Mouse (Mus musculus) spleen, postnatal 14 days (tissue): ENCODE measurements around the gene Fam120a.
A peak's percentile ranks its signal among the peaks of the same experiment; 100 is the strongest.

Source experiments
- DNase-seq, 2 experiments: peaks; one replicate each; pipeline ENCODE4 v3.0.0; 2021 to 2022; ENCODE audit warnings: low spot score in 2 of 2

Gene Fam120a

DNA sequence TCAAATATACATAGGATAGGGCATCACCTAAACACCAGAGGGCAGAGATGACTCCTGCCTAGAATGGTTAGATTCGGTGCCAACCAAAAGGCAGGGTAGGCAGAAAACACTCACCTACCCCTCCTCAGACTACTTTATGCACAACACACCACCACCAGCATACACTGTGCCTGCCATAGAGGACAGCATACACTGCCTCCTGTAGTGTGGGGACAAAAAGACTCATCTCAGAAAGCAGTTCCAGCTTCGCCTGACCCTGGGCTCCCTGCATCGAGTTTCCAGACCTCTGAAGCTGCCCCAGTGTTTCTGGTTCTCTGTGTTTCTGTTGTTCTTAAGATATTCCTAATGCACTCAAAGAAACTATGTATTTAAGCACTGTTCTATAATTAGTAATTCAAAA is 54.7 kb downstream of the Fam120a start:
- DNase-seq: no peak

DNA sequence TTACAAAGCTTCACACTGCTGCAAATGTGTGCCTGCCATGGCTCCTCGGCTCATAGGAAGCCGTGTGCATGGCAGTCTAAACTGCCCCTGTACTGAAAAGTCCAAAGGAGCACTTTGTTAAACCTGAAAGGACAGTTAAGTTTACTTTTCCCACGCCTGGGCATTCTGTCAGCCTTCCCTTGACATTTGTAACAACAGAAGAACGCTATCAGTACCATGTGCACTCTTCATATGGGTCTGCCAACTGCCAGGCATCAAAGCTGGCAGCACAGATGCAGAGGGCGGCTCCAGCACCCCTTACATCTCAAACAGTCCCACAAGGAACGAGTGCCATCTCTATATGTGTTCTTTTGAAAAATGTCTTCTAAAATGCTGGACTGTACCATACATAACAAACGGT is 56.4 kb downstream of the Fam120a start:
- no peak for DNase-seq

DNA sequence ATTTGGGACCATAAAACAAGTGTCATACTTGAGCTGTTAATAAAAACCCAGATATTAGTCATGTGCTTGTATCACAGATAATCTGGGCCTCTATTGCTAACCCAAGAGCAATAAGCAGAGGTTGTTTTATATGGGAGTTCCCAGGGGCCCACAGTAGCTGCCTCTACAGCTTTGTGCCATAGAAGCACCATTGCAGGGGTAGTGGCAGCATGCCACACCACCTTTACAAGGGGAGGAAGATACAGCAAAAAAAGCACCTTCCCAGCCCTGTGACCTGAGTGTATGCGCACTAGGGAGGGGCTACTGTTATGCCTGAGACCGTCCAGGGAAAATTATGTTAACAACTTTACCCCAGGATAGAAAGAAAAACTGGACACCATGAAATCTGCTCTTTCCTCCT is 62.4 kb downstream of the Fam120a start:
- no peak for DNase-seq

DNA sequence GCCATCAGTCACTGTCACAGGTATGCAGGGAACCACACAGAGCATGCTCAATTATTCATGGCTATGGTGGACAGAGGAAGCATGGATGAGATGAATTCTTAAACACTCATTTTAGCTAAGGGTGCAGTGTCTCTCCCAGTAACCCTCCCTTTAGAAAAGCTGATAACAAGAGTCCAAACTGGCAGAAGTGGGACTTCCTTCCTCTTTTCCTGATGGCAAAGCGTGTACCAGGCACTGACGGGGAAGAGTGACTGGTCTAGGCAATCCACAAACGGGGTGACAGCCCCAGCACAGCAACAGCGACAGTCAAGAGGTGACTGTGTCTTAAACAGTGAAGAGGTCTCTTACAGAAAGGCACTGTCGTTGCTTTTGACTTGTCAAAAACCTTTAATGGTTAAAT is 72.4 kb downstream of the Fam120a start:
- no peak for DNase-seq

DNA sequence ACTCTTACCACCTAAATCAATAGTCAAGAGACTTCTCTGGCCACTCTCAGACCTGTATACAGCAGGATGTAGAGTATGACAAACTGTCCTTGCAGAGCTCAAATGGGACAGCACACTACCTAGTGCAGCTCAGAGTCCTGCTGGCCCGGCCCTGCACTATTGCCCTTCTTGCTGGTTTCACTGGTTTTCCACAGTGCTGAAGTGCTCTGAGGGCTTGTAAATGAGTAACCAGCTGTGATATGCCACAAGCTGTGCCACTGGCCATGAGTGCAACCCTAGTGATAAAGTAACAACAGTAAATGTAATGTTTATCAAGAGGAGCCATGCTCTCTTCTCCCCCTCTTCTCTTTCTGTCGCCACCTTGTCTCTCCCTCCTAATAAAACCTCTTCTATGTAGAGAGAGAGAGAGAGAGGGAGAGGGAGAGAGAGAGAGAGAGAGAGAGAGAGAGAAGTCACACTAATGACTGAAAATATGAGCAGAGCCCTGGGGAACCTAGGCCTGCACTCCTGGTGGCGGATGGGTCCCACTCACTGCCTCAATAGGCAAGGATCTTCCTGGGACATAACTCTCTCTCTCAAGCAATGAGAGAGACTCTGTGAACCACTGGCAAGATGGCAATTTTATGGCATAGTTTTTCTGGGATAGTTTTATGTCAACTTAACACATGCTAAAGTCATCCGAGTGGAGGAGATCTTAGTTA is 77.4 kb downstream of the Fam120a start:
- DNase-seq: no peak

DNA sequence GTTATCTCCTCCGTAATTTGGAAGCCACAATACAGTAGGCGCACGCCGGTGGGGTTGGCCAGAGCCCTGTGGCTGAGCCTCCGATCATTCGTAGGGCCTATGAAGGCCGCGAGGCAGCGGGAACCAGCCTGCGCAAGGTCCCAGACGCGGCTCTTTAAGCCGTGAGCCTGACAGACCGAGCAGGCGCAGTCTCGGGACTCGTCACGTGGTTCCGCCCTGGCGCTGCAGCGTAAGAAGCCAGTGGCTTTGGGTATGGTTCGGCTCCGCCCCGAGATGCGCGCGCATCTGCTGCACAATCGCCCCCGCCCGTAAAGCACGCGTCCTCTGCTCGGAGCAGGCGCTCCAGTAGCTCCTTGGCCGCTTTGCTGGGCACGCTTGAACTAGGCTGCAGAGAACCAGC is 89.3 kb downstream of the Fam120a start:
- peak; percentile 94 to 97 for DNase-seq

DNA sequence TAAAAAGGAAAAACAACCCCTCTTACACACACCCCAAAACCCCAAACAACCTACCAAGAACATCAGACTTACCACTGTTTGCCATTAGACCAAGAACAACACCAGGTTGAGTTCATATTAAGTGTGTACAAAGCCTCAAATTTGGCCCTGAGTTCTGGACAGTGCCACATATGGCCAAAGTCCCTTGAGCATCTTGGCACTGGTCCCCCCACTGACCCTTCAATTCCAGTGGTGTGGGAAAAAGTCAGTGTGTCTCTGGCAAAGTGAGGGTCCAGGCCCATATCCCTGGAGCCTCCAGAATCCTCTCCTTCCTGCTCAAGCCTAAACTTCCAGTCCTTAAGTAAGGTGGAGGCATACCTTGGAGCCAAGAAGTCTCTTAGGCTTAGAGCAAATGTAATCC is 90.0 kb downstream of the Fam120a start:
- DNase-seq: no peak

DNA sequence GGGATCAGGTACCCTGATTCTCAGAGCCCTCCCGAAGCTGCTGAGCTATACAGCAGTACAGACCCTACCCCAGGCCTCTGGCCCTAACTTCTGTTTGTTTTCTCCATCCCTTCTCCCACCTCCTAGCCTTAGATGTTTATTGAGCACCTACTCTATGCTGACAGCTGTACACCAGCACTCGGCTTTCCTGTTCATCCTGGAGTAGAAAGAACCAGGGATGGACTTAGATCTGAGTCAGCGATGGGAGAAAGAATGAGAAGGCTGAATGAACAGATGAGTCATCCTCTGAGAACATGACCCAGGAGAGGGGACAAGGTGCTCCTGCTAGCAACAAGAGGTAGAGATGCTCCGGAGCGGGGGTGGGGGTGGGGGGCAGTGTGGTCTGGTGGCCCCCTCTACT is 95.1 kb downstream of the Fam120a start:
- no peak for DNase-seq

DNA sequence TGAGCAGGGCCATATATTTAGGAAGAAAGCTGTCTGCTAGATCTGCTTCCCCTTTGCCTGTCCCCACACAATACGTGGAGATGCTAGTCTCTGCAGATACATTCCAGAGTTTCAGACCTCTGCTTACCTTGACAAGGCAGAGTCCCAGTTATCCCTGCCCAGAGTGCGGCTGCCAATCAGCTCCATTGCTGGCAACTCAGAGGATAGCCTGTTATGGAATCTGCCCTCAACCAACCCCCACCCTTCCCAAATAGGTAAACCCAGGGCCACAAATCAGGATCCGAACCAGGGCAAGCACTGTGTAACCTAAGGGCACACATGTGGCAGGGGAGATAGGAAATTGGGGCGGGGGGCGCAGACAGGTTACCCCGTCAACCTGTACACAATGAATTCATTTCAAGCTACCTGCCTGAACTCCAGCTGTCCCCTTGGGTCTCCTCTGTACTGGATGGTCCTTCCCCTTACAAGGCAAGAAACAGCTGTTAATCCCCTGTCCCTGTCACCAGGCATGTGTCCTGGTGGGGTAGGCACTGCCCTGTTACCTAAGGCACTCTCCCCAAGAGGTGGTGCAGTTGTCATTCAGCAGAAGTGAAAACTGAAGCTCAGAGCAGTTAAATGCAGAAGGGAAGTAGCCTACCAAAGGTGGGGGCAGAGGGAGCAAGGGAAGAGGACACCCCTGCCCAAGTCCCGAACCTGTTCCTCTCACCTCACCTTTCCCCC is 95.8 kb downstream of the Fam120a start:
- DNase-seq: no peak

DNA sequence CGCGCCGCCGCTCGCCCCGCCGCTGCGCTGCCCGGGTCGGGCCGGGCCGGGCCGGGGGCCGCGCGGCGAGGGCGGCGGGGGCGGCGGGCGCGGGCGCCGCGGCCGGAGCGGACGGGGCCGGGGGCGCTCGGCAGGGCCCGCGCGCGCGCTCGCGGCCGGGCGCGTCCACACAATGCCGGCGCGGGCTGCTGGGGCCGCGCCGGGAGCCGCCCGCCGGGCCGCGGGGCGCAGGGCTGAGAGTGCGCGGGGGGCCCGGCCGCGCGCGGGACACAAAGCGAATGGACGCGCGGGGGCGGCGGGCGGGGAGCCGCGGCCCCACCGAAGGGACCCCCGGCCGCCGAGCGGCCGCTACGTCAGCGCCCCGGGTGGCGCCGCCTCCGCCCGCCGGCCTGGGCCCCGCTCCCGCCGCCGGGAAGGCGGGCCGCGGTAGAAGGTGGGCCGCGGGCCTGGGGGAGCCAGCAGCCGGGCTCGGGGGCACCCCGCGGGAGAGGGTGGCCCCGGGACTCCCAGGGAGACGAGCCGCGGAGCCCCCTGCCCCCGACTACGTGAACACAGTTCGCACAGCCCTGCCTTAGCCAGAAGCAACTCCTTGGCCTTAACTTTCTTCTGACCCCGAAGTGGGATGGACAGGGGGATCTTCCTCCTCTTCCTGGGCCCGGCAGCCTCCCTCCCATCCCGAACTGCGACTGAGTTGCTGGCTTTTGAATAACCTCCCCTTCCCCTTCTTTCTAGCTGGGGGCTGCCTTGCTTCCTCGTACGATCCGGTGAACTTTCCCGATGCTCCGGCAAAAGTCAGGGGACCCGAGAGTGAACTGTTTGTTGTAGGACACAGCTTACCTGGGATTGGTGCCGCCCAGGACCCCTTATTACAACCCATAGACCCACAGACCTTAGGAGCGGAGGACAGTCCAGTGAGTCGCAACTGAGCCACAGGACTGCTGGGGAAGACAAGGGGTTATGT is 96.8 kb downstream of the Fam120a start, which contains the start of gene Phf2:
Phf2 (minus strand) TSS at position 349 of the 961 bp plus-strand sequence.
- no peak for DNase-seq

DNA sequence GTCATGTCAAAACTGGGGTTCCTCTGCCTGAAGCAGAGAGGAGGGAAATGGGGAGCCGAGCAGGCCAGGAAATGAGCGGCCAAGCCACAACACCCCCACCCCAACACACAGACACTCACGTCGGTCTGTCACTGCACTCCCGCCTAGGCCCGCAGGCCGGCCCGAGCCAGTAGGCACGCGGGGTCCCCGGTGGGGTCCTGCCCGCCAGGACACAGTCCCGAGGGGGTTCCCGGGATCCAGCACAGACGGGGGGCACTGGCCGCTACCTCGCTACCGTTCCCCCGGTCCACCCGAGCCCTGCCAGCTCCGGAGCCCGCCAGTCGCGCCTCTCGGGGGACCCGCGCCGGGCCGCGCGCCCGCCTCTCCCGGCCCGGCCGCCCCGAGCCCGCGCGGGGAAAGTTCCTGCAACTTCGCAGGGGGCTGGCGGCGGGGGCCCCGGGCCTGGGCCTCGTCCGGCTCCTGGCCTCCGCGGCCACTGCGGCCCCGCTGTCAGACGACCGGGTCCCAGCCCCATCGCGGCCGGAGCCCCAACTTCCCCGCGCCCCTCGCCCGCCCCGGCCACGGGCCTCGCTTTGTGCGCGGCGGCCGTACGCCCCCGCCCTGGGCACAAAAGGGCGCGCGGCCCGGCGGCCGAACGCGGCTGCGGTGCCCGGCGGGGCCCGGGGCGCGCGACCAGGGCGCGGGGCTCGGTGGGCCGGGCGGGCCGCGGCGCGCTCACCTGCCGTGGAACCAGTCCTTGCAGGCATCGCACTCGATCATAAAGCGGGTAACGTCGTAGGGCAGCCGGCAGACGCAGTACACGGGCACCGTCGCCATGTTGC is 97.7 kb downstream of the Fam120a start:
- peak; percentile 29 to 40 for DNase-seq

DNA sequence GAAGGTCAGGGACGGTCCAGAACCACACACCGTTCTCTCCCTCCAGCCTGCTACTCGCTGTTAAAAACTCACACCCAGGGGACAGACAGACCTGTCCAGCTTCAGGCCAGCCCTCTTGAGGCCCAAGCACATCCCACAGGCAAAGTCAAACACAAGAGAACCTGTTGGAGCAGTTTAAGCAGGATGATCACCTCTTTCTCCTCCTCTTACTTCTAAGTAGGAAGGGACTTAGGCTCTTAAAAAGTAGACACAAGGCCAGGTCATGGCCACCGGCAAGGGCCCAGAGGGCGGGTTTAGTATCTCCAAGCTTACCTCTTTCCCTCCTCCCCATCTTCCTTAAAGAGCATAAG is 98.2 kb downstream of the Fam120a start:
- no peak for DNase-seq

DNA sequence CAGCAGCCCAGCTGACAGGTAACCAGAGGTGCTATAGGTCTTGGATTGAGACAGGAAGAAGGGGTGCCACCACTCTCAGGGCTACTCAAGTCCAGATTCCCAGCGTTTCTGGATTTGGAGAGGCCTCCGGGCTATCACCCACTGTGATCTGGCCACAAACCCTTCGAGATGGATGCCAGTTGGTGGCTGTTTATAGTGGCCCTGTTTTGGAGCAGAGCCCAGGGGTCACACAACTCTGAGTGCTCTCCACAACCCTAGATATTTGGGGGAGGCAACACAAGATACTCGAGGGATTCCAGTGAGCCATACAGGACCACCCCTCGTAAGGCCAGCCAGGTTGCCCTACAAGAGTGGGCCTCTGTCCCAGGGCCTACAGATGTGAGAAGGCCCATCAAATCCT is 98.7 kb downstream of the Fam120a start:
- no peak for DNase-seq

DNA sequence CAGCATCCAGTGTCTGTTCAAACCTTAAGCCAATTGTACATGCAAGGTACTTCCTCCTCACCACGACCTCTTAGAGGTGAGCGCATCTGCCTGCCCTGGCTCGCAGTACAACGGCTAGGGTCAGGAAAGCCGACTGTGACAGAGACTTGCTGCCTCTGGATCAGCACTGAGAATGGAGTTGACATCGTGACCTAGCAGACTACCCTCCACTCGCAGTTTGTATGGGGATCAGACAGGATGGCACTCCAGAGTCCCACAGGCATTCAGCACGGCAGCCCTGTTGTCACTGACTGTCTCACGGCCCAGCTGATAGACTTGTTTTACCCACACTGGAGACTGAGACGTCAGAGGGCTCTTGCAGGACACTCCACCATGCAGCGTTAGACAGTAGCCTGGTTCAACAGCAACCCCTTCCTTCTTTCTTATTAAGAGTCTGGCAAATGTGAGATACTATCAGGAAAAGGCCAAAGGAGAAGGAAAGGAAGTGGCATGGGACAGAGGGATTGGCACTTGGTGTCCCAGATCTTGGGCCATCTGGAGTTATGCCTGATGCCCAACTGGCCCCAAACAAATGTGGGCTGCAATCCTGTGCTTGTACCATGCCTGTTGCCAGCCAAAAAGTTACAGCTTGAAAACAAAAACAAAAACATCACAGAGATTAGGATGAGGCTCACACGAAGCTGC is 103.0 kb downstream of the Fam120a start:
- no peak for DNase-seq

DNA sequence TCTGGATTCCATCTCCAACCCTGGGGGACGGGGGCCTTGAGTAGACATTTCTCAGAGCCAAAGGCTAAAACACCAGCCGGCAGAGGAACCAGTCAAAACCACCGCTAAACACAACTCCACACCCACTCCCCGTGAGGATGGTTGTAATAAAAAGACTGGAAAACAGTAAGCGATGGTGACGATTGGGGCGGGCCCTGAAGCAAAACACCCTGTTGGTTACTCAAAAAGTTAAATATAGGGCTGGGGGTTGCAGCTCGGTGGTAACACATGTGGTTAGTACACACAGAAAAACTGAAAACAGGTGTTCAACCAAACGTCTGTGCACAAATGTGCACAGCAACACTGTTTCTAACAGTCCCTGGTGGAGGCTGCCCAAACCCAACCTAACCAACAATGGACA is 104.3 kb downstream of the Fam120a start:
- DNase-seq: no peak

DNA sequence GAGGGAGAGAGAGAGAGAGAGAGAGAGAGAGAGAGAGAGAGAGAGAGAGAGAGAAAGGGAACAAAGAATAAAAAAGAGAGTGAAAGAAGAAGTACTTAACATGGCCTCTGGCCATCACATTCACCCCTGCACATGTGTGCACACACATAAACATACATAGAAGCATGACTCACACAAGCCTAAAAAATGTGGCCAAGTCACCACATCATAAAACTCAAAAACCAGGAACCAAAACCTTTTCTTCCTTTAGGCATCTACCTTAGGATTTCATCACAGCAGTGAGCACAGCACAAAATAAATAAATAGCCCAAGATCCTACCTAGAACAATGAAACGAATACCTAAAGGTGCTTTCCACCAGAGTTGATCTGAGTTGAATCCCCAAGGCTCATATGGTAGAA is 105.9 kb downstream of the Fam120a start:
- DNase-seq: no peak

DNA sequence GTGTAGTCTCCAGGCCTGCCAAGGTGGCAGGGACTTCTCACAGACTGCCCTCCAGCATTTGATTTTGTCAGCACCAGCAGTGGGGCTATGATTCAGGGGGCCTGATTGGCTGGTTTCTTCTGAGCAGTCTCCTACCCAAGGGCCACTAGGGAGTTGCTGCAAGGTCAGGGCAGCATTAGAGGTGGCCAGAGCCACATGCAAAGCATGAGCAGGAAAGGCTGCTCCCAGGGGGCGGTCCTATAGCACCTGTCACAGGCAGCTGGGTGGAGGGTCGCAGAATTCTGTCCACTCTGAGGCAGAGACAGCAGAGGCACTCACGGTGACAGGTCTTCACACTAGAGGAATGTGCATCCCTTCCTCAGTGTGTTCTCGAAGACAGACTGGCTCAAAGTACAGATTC is 109.0 kb downstream of the Fam120a start:
- no peak for DNase-seq

DNA sequence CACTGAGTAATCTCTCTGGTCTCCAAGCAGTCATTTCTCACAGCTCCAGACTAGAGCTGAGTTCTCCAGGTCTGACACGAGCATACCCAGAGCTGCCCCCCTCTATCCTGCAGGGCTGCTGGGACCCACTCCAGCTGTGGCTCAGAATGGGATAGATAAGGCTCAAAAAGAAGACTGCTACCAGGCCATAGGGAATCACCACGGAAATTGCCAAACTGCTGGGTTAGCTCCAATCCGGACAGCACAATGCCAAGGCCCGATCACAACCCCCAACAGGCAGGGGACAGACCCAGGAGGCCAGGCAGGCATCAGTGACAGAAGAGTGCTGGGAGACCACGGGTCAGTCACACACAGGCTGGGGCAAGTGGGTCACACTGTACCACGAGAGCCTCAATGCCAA is 109.8 kb downstream of the Fam120a start:
- no peak for DNase-seq

DNA sequence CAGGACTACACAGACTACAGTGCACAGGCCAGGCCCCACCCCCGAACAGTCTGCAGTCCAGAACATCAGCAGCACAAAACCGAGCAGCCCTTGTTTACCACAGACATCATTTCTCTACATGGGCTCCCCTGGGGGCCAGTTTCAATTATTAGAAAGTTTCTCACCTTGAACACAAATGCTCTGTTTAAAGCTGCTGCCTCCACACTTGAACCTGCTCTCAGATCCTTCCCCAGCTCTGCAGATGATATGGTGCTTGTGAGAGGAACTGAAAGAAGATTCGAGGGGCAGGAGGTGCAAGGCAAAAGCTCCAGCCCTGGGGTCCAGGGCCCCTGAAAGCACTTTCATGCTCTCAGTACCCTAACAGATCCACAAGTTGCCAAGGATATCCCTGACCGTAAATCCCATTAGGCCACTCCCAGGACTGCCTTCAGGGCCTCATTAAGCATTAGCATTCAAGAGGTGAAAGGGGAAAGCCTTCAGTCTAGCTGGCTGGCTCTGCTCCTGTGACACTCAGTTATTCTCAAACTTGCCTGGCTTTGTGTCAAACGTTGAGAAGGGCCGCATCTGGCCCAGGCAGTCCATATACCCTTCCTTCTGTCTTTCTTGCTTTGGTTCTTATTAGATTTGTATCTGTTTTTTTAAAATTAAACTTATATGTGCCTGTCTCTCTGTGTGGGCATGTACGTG is 110.4 kb downstream of the Fam120a start:
- DNase-seq: peak in 1 of 2 experiments; percentile 26

DNA sequence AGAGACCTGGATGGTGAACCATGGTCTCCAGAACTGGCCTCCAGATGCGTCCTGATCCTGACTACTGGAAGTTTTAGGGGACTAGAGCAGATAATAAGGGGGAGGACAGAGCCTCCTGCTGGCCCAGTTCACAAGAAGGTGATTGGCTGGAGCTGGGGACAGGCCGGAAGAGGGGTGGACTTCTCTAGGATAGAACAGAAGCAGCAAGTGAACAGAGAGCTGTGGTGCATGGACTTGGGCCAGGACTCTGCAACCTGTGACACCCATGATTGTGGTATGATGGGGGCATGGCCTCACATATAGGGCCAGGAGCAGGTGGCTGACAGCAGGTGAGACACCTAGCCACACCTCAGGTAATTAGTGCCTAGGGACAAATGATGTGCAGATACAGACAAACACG is 113.9 kb downstream of the Fam120a start:
- DNase-seq: no peak
